Mouse (Mus musculus) CH12.LX (cell line): ENCODE results near the gene Zfp384. TPM values are rescaled to one million over a fixed set of nuclear protein-coding genes. Genes with fewer than 3 reads are reported as not detected.

Experiments used
- DNase-seq: peaks from one replicate; pipeline ENCODE4 v3.0.0-alpha.2; 2013; ENCODE audit errors: extremely low read depth
- H3K27ac ChIP-seq: 2 replicates; pipeline ENCODE4 v1.5.1; 2012; ENCODE audit warnings: low read depth, mild to moderate bottlenecking, control low read depth, moderate library complexity; ENCODE audit not compliant: insufficient read depth
- H3K27me3 ChIP-seq: replicated peaks from 2 replicates; pipeline ENCODE3; 2012; ENCODE audit warnings: inconsistent platforms
- H3K36me3 ChIP-seq, 2 experiments: replicated peaks in 1 of 2; 2 replicates each; pipeline versions ENCODE3 to v1.6.1; 2012; ENCODE audit warnings: inconsistent platforms in 1 of 2, low read length in 1 of 2, mild to moderate bottlenecking in 1 of 2, mixed read lengths in 1 of 2, moderate library complexity in 1 of 2; ENCODE audit not compliant: control insufficient read depth in 1 of 2, insufficient read depth in 1 of 2
- H3K4me1 ChIP-seq, 2 experiments: 2 replicates each; pipeline ENCODE4 v1.6.1; 2012; ENCODE audit warnings: inconsistent platforms in 1 of 2, moderate library complexity in 1 of 2; ENCODE audit not compliant: insufficient read depth in 2 of 2, control insufficient read depth in 1 of 2
- H3K4me2 ChIP-seq: 2 replicates; pipeline ENCODE4 v1.6.1; 2012; ENCODE audit warnings: low read depth, mild to moderate bottlenecking, control low read depth; ENCODE audit not compliant: poor library complexity, insufficient read depth, severe bottlenecking
- H3K4me3 ChIP-seq, 3 experiments: fragments of 150-350 bp in 1 of 3; sonication (generic) in 1 of 3; replicated peaks in 1 of 3; 2 replicates each; pipeline versions ENCODE3 to v1.5.1; 2011 to 2012; ENCODE audit warnings: low read depth in 2 of 3, low read length in 2 of 3, mild to moderate bottlenecking in 2 of 3, moderate library complexity in 2 of 3, control low read depth in 1 of 3, improper control_type of control experiment in 1 of 3, inconsistent platforms in 1 of 3, mixed read lengths in 1 of 3; ENCODE audit not compliant: poor library complexity in 1 of 3
- H3K79me2 ChIP-seq: replicated peaks from 2 replicates; pipeline ENCODE4 v1.6.1; 2012; ENCODE audit warnings: mild to moderate bottlenecking, moderate library complexity; ENCODE audit not compliant: control insufficient read depth, poor library complexity, insufficient read depth, severe bottlenecking; ENCODE audit errors: extremely low read depth
- H3K9ac ChIP-seq: 2 replicates; pipeline ENCODE4 v1.6.1; 2012; ENCODE audit warnings: low read depth, mild to moderate bottlenecking, control low read depth, moderate library complexity; ENCODE audit not compliant: insufficient read depth
- H3K9me3 ChIP-seq: replicated peaks from 2 replicates; pipeline ENCODE3; 2012; ENCODE audit warnings: low read length, inconsistent platforms, mixed read lengths
- BHLHE40 ChIP-seq: IDR thresholded peaks from 2 replicates; pipeline ENCODE4 v1.6.1; 2011; ENCODE audit warnings: mild to moderate bottlenecking, low read depth, low read length, improper control_type of control experiment
- CHD1 ChIP-seq: IDR thresholded peaks from 2 replicates; pipeline ENCODE4 v1.6.1; 2012; ENCODE audit warnings: low read depth, low read length, improper control_type of control experiment, inconsistent platforms
- E2F4 ChIP-seq: IDR thresholded peaks from 2 replicates; pipeline ENCODE4 v1.6.1; 2011; ENCODE audit warnings: low read depth, low read length, improper control_type of control experiment; ENCODE audit not compliant: insufficient replicate concordance
- ELF1 ChIP-seq: IDR thresholded peaks from 2 replicates; pipeline ENCODE4 v1.6.1; 2014; ENCODE audit warnings: low read depth, mild to moderate bottlenecking, inconsistent platforms, low read length, improper control_type of control experiment
- ETS1 ChIP-seq: conservative IDR thresholded peaks from 2 replicates; pipeline ENCODE4 v1.6.1; 2012; ENCODE audit warnings: low read depth, mild to moderate bottlenecking, inconsistent platforms, low read length, improper control_type of control experiment, moderate library complexity
- GABPA ChIP-seq: IDR thresholded peaks from 2 replicates; pipeline ENCODE4 v1.6.1; 2012; ENCODE audit warnings: low read depth, low read length, improper control_type of control experiment, inconsistent platforms; ENCODE audit not compliant: insufficient replicate concordance
- HCFC1 ChIP-seq: IDR thresholded peaks from 2 replicates; pipeline ENCODE4 v1.6.1; 2012; ENCODE audit warnings: low read depth, mild to moderate bottlenecking, inconsistent platforms, low read length, improper control_type of control experiment
- JUN ChIP-seq: IDR thresholded peaks from 2 replicates; pipeline ENCODE4 v1.6.1; 2011; ENCODE audit warnings: low read depth, mild to moderate bottlenecking, low read length, improper control_type of control experiment, moderate library complexity; ENCODE audit not compliant: insufficient read depth
- KAT2A ChIP-seq: IDR thresholded peaks from 2 replicates; pipeline ENCODE4 v1.6.1; 2012; ENCODE audit warnings: low read length, improper control_type of control experiment, inconsistent platforms; ENCODE audit not compliant: insufficient replicate concordance
- MAFK ChIP-seq: IDR thresholded peaks from 2 replicates; pipeline ENCODE4 v1.6.1; 2011; ENCODE audit warnings: low read length, improper control_type of control experiment; ENCODE audit not compliant: insufficient replicate concordance
- MEF2A ChIP-seq: IDR thresholded peaks from 2 replicates; pipeline ENCODE4 v1.6.1; 2014; ENCODE audit warnings: low read depth, mild to moderate bottlenecking, inconsistent platforms, low read length, improper control_type of control experiment, borderline replicate concordance
- MXI1 ChIP-seq: IDR thresholded peaks from 2 replicates; pipeline ENCODE4 v1.6.1; 2011; ENCODE audit warnings: mild to moderate bottlenecking, low read depth, low read length, improper control_type of control experiment
- MYC ChIP-seq: IDR thresholded peaks from 2 replicates; pipeline ENCODE4 v1.6.1; 2011; ENCODE audit warnings: low read depth, mild to moderate bottlenecking, improper control_type of control experiment, low read length
- NRF1 ChIP-seq: IDR thresholded peaks from 2 replicates; pipeline ENCODE4 v1.6.1; 2014; ENCODE audit warnings: low read depth, mild to moderate bottlenecking, inconsistent platforms, low read length, improper control_type of control experiment, moderate library complexity
- PAX5 ChIP-seq: IDR thresholded peaks from 2 replicates; pipeline ENCODE4 v1.6.1; 2012; ENCODE audit warnings: low read length, inconsistent platforms, mixed read lengths
- POLR2A ChIP-seq: IDR thresholded peaks from 2 replicates; pipeline ENCODE4 v1.6.1; 2011; ENCODE audit warnings: low read depth, mild to moderate bottlenecking, improper control_type of control experiment, low read length
- RAD21 ChIP-seq: IDR thresholded peaks from 2 replicates; pipeline ENCODE4 v1.6.1; 2011; ENCODE audit warnings: low read depth, mild to moderate bottlenecking, low read length, improper control_type of control experiment, moderate library complexity
- RCOR1 ChIP-seq: conservative IDR thresholded peaks from 2 replicates; pipeline ENCODE4 v1.6.1; 2012; ENCODE audit warnings: low read depth, mild to moderate bottlenecking, inconsistent platforms, low read length, improper control_type of control experiment
- SIN3A ChIP-seq: IDR thresholded peaks from 2 replicates; pipeline ENCODE4 v1.6.1; 2012; ENCODE audit warnings: low read length, improper control_type of control experiment, inconsistent platforms
- SMC3 ChIP-seq: IDR thresholded peaks from 2 replicates; pipeline ENCODE4 v1.6.1; 2011; ENCODE audit warnings: low read depth, low read length, improper control_type of control experiment
- TBP ChIP-seq: conservative IDR thresholded peaks from 2 replicates; pipeline ENCODE4 v1.6.1; 2011; ENCODE audit warnings: low read depth, low read length, improper control_type of control experiment
- TCF12 ChIP-seq: IDR thresholded peaks from 2 replicates; pipeline ENCODE4 v1.6.1; 2014; ENCODE audit warnings: low read depth, mild to moderate bottlenecking, inconsistent platforms, low read length, improper control_type of control experiment
- UBTF ChIP-seq: IDR thresholded peaks from 2 replicates; pipeline ENCODE4 v1.6.1; 2012; ENCODE audit warnings: low read depth, mild to moderate bottlenecking, inconsistent platforms, low read length, improper control_type of control experiment, moderate library complexity
- USF1 ChIP-seq: IDR thresholded peaks from 2 replicates; pipeline ENCODE4 v1.6.1; 2014; ENCODE audit warnings: low read depth, mild to moderate bottlenecking, inconsistent platforms, low read length, improper control_type of control experiment
- USF2 ChIP-seq: conservative IDR thresholded peaks from 2 replicates; pipeline ENCODE4 v1.6.1; 2011; ENCODE audit warnings: low read depth, low read length, improper control_type of control experiment
- ZMIZ1 ChIP-seq: IDR thresholded peaks from 2 replicates; pipeline ENCODE4 v1.6.1; 2012; ENCODE audit warnings: low read depth, mild to moderate bottlenecking, inconsistent platforms, low read length, improper control_type of control experiment
- ZNF384 ChIP-seq: IDR thresholded peaks from 2 replicates; pipeline ENCODE4 v1.6.1; 2012; ENCODE audit warnings: low read depth, low read length, improper control_type of control experiment, inconsistent platforms
- dilution Hi-C: fragments of 300-500 bp; cut with MboI; formaldehyde crosslinking; loops from 2 replicates; pipeline ENCODE4 v1.14.3; 2020; ENCODE audit warnings: low sequenced_read_pairs; ENCODE audit not compliant: extremely low pct_unique_long_range_greater_than_20kb, extremely low pct_ligation_motif_present
- in situ Hi-C: fragments of 300-500 bp; cut with MboI; formaldehyde crosslinking; loops from 3 replicates; pipeline ENCODE4 v1.14.3; 2019; ENCODE audit warnings: low sequenced_read_pairs, low pct_ligation_motif_present, low pct_unique_long_range_greater_than_20kb, mixed read lengths
- polyA plus RNA-seq: library from polyadenylated mRNA; unstranded; fragments of >175 nt; gene quantifications from 2 replicates; pipeline ENCODE4 v1.2.1, GENCODE M21; 2012; ENCODE audit warnings: low read depth; ENCODE audit not compliant: insufficient read length
- total RNA-seq, 2 experiments: library from RNA; depleted of rRNA; stranded (reverse); fragments of 300-350 nt in 1 of 2; fragments of >200 nt in 1 of 2; gene quantifications; 2 replicates each; pipeline ENCODE4 v1.2.3; 2012 to 2014

Zfp384 gene
- total RNA-seq (2012; rRNA removed), result 14.0 and 14.5 TPM in 2 replicates
- 14.9 and 17.0 TPM in 2 replicates for total RNA-seq (2014; rRNA removed)
- polyA plus RNA-seq, result 32.0 and 34.4 TPM in 2 replicates

GRCm38 (mm10) chr6:125009129-125009180, at the start of gene Zfp384:
Gene Zfp384, plus strand, starts transcription at chr6:125009145.
- TF ChIP-seq ELF1 (no peak), KAT2A (no peak), CHD1 (no peak), ZNF384 (no peak), MXI1 (no peak), USF1 (no peak), SMC3 (no peak), RCOR1 (no peak), JUN (no peak), RAD21 (no peak), MAFK (no peak), NRF1 (no peak), MYC (no peak), SIN3A (no peak), UBTF (no peak), MEF2A (no peak), BHLHE40 (no peak), USF2 (no peak), TBP (no peak), ETS1 (no peak)
- H3K4me3 ChIP-seq, result peak within 1 kb of the TSS; percentile 79 to 94 (median 79)
- dilution Hi-C loops, result no loop called here
- H3K9ac ChIP-seq, result peak within 1 kb of the TSS; percentile 91
- H3K4me1 ChIP-seq, result peaks cover 0 to 45% of the 10 kb centered on the region in 2 experiments; a peak in 2 of 4 replicates
- peaks cover 20 to 29% of the 10 kb centered on the region in 2 experiments for H3K36me3 ChIP-seq
- no peaks in the 10 kb centered on the region for H3K9me3 ChIP-seq
- H3K27me3 ChIP-seq, result no peaks in the 10 kb centered on the region
- DNase-seq, result no peak
- H3K79me2 ChIP-seq, result peaks cover 32% of the 10 kb centered on the region
- in situ Hi-C loops, result no loop called here
- H3K4me2 ChIP-seq, result peak within 1 kb of the TSS; percentile 71
- H3K27ac ChIP-seq, result peak within 1 kb of the TSS; percentile 70

GRCm38 (mm10) chr6:124959960-124960359, 49.0 kb upstream of the Zfp384 start:
- Histone ChIP-seq H3K36me3 (peaks cover 52 to 82% of the 10 kb centered on the region in 2 experiments), H3K4me3 (no peak overlapping the region)
- dilution Hi-C loops, result no loop called here

More at GRCm38 (mm10) chr6:124959960-124960359, 49.0 kb upstream of the Zfp384 start:
- DNase-seq, result no peak
- Histone ChIP-seq H3K9ac (no peak overlapping the region), H3K79me2 (peaks cover 17% of the 10 kb centered on the region), H3K4me1 (peaks cover 0 to 18% of the 10 kb centered on the region in 2 experiments; a peak in 1 of 4 replicates), H3K27ac (no peak overlapping the region), H3K9me3 (no peaks in the 10 kb centered on the region), H3K27me3 (no peaks in the 10 kb centered on the region), H3K4me2 (no peak overlapping the region)
- TF ChIP-seq GABPA (no peak), HCFC1 (no peak), TCF12 (no peak), UBTF (no peak), RCOR1 (no peak), POLR2A (no peak), ETS1 (no peak), MYC (no peak), KAT2A (no peak), PAX5 (no peak), ZMIZ1 (no peak), E2F4 (no peak), USF1 (no peak), USF2 (no peak), BHLHE40 (no peak), MXI1 (no peak)
- in situ Hi-C loops, result no loop called here
